Mouse (Mus musculus) limb, embryonic 10.5 days (tissue): ENCODE results near the gene Ndufa5. TPM values are rescaled to one million over a fixed set of nuclear protein-coding genes. Genes with fewer than 3 reads are reported as not detected.
A peak's percentile ranks its signal among the peaks of the same experiment; 100 is the strongest.

Source experiments
- DNase-seq: peaks from one replicate; pipeline ENCODE4 v3.0.0-alpha.2; 2017; ENCODE audit warnings: low spot score
- H3K27ac ChIP-seq: fragments of 300-500 bp; sonication (generic); 2 replicates; pipeline ENCODE4 v1.5.1; 2016; ENCODE audit warnings: mild to moderate bottlenecking
- H3K27me3 ChIP-seq: fragments of 300-500 bp; sonication (generic); 2 replicates; pipeline ENCODE4 v1.6.1; 2016; ENCODE audit warnings: low read depth, mild to moderate bottlenecking; ENCODE audit not compliant: poor library complexity, severe bottlenecking
- H3K36me3 ChIP-seq: fragments of 300-500 bp; sonication (generic); 2 replicates; pipeline ENCODE4 v1.6.1; 2016; ENCODE audit warnings: mild to moderate bottlenecking, moderate library complexity
- H3K4me1 ChIP-seq: fragments of 300-500 bp; sonication (generic); 2 replicates; pipeline ENCODE4 v1.6.1; 2016
- H3K4me3 ChIP-seq: fragments of 300-500 bp; sonication (generic); 2 replicates; pipeline ENCODE4 v1.5.1; 2016; ENCODE audit warnings: mild to moderate bottlenecking, moderate library complexity
- H3K9me3 ChIP-seq: fragments of 300-500 bp; sonication (generic); replicated peaks from 2 replicates; pipeline ENCODE4 v1.6.1; 2016; ENCODE audit warnings: mild to moderate bottlenecking
- WGBS: fragments of 180-500 bp; shearing (Covaris S2); methylation state at CpG from one replicate; pipeline ENCODE4 v1.1.7; 2016; 5-methylcytosine and 5-hydroxymethylcytosine counted together
- polyA plus RNA-seq: library from polyadenylated mRNA; unstranded; fragments of >200 nt; fragmentation: Nextera tagmentation; extraction: Ambion mirVana; gene quantifications from 2 replicates; pipeline ENCODE4 v1.2.1, GENCODE M21; 2016

Gene Ndufa5
- polyA plus RNA-seq, result 267 TPM in 2 replicates

GRCm38 (mm10) chr6:24527155-24528063 is at the start of gene Ndufa5:
Ndufa5 (minus strand) TSS chr6:24528013.
- peak; percentile 93 for DNase-seq
- peaks cover 21% of the 10 kb centered on the region for H3K36me3 ChIP-seq
- no peaks in the 10 kb centered on the region for H3K9me3 ChIP-seq
- under 1% methylated on average over 53 of the region's 53 CpGs for whole genome bisulfite sequencing
- H3K27ac ChIP-seq, result peak within 1 kb of the TSS; percentile 78
- peak within 1 kb of the TSS; percentile 72 for H3K4me3 ChIP-seq
- H3K4me1 ChIP-seq, result peaks cover 13% of the 10 kb centered on the region
- no peaks in the 10 kb centered on the region for H3K27me3 ChIP-seq

DNA sequence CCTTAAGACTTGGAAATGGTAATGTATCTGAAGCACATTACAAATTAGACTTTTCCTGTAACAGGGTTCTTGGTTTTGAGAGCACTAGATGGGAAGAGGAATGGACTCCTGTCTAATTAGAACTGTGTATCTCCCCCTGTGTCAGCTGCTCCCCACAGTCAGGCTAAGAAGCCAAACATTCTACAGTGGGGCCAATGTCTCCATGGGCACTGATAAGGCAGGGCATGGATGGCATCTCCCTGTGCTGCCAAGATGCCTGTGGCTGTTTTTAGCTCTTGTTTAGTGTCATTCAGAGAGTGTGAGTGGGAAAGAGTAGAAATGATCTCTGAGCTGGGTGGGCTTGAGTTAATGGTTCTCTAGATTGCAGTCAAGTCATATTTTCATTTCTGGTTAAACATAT is 45.5 kb upstream of the Ndufa5 start:
- no peak for DNase-seq
- H3K27ac ChIP-seq, result no peak overlapping the region
- no peaks in the 10 kb centered on the region for H3K36me3 ChIP-seq
- no peak overlapping the region for H3K4me3 ChIP-seq
- no peaks in the 10 kb centered on the region for H3K9me3 ChIP-seq
- H3K27me3 ChIP-seq, result no peaks in the 10 kb centered on the region
- no peaks in the 10 kb centered on the region for H3K4me1 ChIP-seq

GRCm38 (mm10) chr6:24572431-24572830 is 44.6 kb upstream of the Ndufa5 start:
- H3K9me3 ChIP-seq, result no peaks in the 10 kb centered on the region
- no peaks in the 10 kb centered on the region for H3K36me3 ChIP-seq
- no peak overlapping the region for H3K27ac ChIP-seq
- H3K4me3 ChIP-seq, result no peak overlapping the region
- no peak for DNase-seq
- no peaks in the 10 kb centered on the region for H3K27me3 ChIP-seq
- WGBS, result 93% methylated on average over 14 of the region's 14 CpGs
- H3K4me1 ChIP-seq, result no peaks in the 10 kb centered on the region

DNA sequence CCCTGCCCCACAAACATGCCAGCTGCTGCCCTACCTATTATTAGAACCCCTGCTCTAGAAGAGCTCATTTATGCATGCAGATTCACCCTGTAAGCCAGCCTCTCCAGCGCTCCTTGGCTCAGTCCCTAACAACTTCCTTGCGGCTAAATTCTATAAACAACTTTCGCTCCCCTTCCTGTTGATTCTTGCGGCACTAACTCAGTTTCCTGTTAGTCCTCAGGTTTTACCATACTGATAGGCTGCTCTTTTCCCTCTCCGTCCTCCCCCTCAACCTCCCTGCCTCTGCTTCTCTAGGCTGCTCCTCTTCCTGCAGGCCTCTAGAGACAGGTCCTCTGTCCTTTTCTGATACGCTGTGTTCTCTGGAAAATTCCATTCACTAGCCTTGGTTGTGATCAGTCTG is 43.3 kb upstream of the Ndufa5 start:
- H3K4me3 ChIP-seq, result no peak overlapping the region
- no peaks in the 10 kb centered on the region for H3K36me3 ChIP-seq
- no peaks in the 10 kb centered on the region for H3K9me3 ChIP-seq
- H3K4me1 ChIP-seq, result no peaks in the 10 kb centered on the region
- DNase-seq, result no peak
- 85% methylated on average over 6 of the region's 6 CpGs for WGBS
- no peaks in the 10 kb centered on the region for H3K27me3 ChIP-seq
- H3K27ac ChIP-seq, result no peak overlapping the region

- no peak overlapping the region for H3K27ac ChIP-seq
- no peaks in the 10 kb centered on the region for H3K36me3 ChIP-seq
- WGBS, result 82% methylated on average over 11 of the region's 11 CpGs
- no peak for DNase-seq
- H3K4me3 ChIP-seq, result no peak overlapping the region
- H3K9me3 ChIP-seq, result no peaks in the 10 kb centered on the region
- H3K27me3 ChIP-seq, result no peaks in the 10 kb centered on the region
- no peaks in the 10 kb centered on the region for H3K4me1 ChIP-seq
Measured at GRCm38 (mm10) chr6:24570278-24570677, 42.5 kb upstream of the Ndufa5 start.

DNA sequence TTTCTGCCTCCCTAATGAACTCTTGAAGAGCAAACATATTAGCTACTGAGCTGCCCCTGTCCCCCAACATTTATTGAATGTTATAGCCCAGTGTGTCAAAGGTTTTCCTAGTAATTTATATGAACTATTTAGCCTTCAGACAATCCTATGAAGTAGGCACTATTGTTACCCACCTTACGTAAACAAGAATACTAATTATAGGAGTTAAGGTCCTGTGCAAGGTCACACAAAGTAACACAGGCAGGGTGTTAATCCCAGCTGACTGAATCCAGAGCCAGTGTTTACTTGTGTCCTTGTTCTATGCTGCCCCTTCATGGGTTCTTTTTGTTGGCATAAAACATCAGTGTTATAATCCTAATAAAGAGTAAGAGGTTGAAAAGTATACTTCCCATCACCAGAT is 41.9 kb upstream of the Ndufa5 start:
- Histone ChIP-seq H3K9me3 (no peaks in the 10 kb centered on the region), H3K36me3 (no peaks in the 10 kb centered on the region)
- WGBS, result 85% methylated on average over 1 of the region's 1 CpGs

GRCm38 (mm10) chr6:24568963-24569362 is 41.1 kb upstream of the Ndufa5 start:
- no peaks in the 10 kb centered on the region for H3K27me3 ChIP-seq
- no peak overlapping the region for H3K27ac ChIP-seq
- no peaks in the 10 kb centered on the region for H3K9me3 ChIP-seq
- no peak overlapping the region for H3K4me3 ChIP-seq
- no peak for DNase-seq
- WGBS, result 86% methylated on average over 5 of the region's 5 CpGs
- no peaks in the 10 kb centered on the region for H3K36me3 ChIP-seq
- H3K4me1 ChIP-seq, result no peaks in the 10 kb centered on the region

More for the DNA sequence above, 41.9 kb upstream of the Ndufa5 start:
- no peaks in the 10 kb centered on the region for H3K4me1 ChIP-seq
- no peaks in the 10 kb centered on the region for H3K27me3 ChIP-seq
- H3K27ac ChIP-seq, result no peak overlapping the region
- H3K4me3 ChIP-seq, result no peak overlapping the region
- DNase-seq, result no peak

GRCm38 (mm10) chr6:24564886-24565285 is 37.1 kb upstream of the Ndufa5 start:
- no peak for DNase-seq
- WGBS, result 94% methylated on average over 1 of the region's 1 CpGs
- Histone ChIP-seq H3K4me3 (no peak overlapping the region), H3K9me3 (no peaks in the 10 kb centered on the region), H3K4me1 (no peaks in the 10 kb centered on the region), H3K36me3 (no peaks in the 10 kb centered on the region), H3K27me3 (no peaks in the 10 kb centered on the region), H3K27ac (no peak overlapping the region)

- Histone ChIP-seq H3K4me3 (no peak overlapping the region), H3K9me3 (no peaks in the 10 kb centered on the region), H3K27ac (no peak overlapping the region), H3K4me1 (no peaks in the 10 kb centered on the region), H3K36me3 (no peaks in the 10 kb centered on the region), H3K27me3 (no peaks in the 10 kb centered on the region)
- WGBS, result 86% methylated on average over 9 of the region's 9 CpGs
- no peak for DNase-seq
Measured at GRCm38 (mm10) chr6:24564081-24564480, 36.3 kb upstream of the Ndufa5 start.

DNA sequence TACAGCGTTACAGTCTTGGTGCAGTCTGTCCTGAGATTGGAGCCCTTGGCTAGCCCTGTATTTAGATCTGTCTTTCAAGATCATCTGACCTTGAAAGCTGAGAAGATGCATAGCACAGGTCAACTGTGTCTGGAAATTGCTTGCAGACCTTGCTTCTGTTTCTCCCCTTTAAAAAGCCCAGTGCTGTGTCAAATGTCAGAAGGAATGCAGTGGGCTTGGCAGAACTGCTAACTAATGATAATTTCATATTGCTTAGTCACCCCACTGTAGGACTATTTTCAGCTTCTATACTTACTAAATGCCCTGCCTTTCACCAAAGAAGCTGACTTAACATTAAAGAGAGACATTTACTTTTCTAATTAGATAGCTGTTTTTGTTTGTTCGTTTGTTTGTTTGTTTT is 27.7 kb upstream of the Ndufa5 start:
- DNase-seq, result no peak
- WGBS, result 69% methylated on average over 2 of the region's 2 CpGs

GRCm38 (mm10) chr6:24554427-24555086 is 26.7 kb upstream of the Ndufa5 start:
- no peaks in the 10 kb centered on the region for H3K4me1 ChIP-seq
- H3K27ac ChIP-seq, result no peak overlapping the region
- no peaks in the 10 kb centered on the region for H3K36me3 ChIP-seq
- no peak overlapping the region for H3K4me3 ChIP-seq
- DNase-seq, result no peak
- H3K27me3 ChIP-seq, result no peaks in the 10 kb centered on the region
- 86% methylated on average over 11 of the region's 11 CpGs for WGBS
- no peaks in the 10 kb centered on the region for H3K9me3 ChIP-seq

More for the DNA sequence above, 27.7 kb upstream of the Ndufa5 start:
- no peaks in the 10 kb centered on the region for H3K36me3 ChIP-seq
- no peak overlapping the region for H3K27ac ChIP-seq
- H3K27me3 ChIP-seq, result no peaks in the 10 kb centered on the region
- H3K4me1 ChIP-seq, result no peaks in the 10 kb centered on the region
- no peaks in the 10 kb centered on the region for H3K9me3 ChIP-seq
- H3K4me3 ChIP-seq, result no peak overlapping the region

- no peak for DNase-seq
- Histone ChIP-seq H3K36me3 (no peaks in the 10 kb centered on the region), H3K27me3 (no peaks in the 10 kb centered on the region), H3K4me3 (no peak overlapping the region), H3K27ac (no peak overlapping the region), H3K9me3 (no peaks in the 10 kb centered on the region), H3K4me1 (no peaks in the 10 kb centered on the region)
- WGBS, result 69% methylated on average over 7 of the region's 7 CpGs
Measured at GRCm38 (mm10) chr6:24552046-24552445, 24.2 kb upstream of the Ndufa5 start.

DNA sequence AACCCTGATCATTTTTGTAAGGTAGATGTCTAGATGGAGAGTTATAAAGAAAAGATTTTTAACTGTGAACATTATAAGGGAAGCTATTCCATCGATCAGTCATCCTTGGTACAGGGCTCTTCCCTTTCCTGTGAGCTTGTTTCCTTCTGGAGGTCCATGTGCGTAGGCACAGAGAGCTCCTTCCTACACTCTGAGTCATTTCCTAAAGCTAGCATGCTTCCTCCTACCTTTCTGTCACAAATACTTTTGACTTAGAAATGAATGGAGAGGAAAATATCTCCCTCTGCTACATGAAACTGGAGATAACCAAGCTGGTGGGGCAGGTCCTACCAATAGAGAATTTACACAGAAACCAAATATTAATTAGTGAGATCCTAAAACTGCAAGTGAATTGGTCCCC is 22.0 kb upstream of the Ndufa5 start:
- H3K4me1 ChIP-seq, result no peaks in the 10 kb centered on the region
- no peak overlapping the region for H3K4me3 ChIP-seq
- 82% methylated on average over 2 of the region's 2 CpGs for WGBS

More for the DNA sequence above, 22.0 kb upstream of the Ndufa5 start:
- Histone ChIP-seq H3K36me3 (no peaks in the 10 kb centered on the region), H3K27me3 (no peaks in the 10 kb centered on the region), H3K9me3 (no peaks in the 10 kb centered on the region), H3K27ac (no peak overlapping the region)
- no peak for DNase-seq
